Mouse (Mus musculus): Measurements from ENCODE around the gene Bex6.

DNA sequence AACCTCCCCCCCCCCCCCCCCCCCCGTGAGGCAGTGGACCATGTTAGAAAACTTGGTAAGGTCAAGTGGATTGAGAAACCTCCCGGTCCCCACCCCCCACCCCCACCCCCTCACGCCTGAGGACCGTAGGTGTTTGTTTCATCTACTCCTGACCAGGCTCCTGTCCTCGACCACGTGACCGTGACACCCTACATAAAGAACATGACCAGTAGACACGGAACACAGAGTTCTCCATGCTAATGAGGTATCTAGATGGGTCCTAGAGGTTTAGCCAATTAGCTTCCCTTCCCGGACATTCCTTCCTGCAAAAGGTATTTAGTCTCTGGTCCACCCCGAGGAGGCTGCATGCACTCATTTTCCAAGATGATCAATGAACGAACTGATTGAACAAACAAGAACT lies 6.2 kb upstream of the Bex6 start:
- TF ChIP-seq CTCF (IDR thresholded peaks at IDR 0.05; ENCODE audit: control insufficient read depth, insufficient read depth, insufficient read length), result no peak
- no peak for TF ChIP-seq USF1 (IDR thresholded peaks at IDR 0.05; ENCODE audit: low read depth)
